Mouse (Mus musculus) limb, embryonic 15.5 days (tissue): ENCODE measurements around the gene Tpra1. TPM values are rescaled to one million over a fixed set of nuclear protein-coding genes. Genes with fewer than 3 reads are reported as not detected.

ENCODE experiments used
- ATAC-seq: fragments of 200-750 bp; cut with Nextera tagmentation; 2 replicates; pipeline ENCODE4 v1.8.0; 2017; ENCODE audit warnings: low read depth, moderate TSS enrichment; ENCODE audit not compliant: insufficient number of reproducible peaks, low FRiP score, low TSS enrichment
- H3K27ac ChIP-seq: fragments of 300-500 bp; sonication (generic); 2 replicates; pipeline ENCODE4 v1.5.1; 2015; ENCODE audit warnings: moderate library complexity, mild to moderate bottlenecking, inconsistent platforms
- H3K27me3 ChIP-seq: fragments of 300-500 bp; sonication (generic); 2 replicates; pipeline ENCODE4 v1.6.1; 2015; ENCODE audit warnings: inconsistent platforms
- H3K36me3 ChIP-seq: fragments of 300-500 bp; sonication (generic); 2 replicates; pipeline ENCODE4 v1.6.1; 2015; ENCODE audit warnings: inconsistent platforms
- H3K4me1 ChIP-seq: fragments of 300-500 bp; sonication (generic); 2 replicates; pipeline ENCODE4 v1.6.1; 2015; ENCODE audit warnings: inconsistent platforms
- H3K4me2 ChIP-seq: fragments of 300-500 bp; sonication (generic); 2 replicates; pipeline ENCODE4 v1.6.1; 2015; ENCODE audit warnings: mild to moderate bottlenecking, inconsistent platforms
- H3K4me3 ChIP-seq: fragments of 300-500 bp; sonication (generic); 2 replicates; pipeline ENCODE4 v1.5.1; 2015; ENCODE audit warnings: mild to moderate bottlenecking, inconsistent platforms
- H3K9ac ChIP-seq: fragments of 300-500 bp; sonication (generic); 2 replicates; pipeline ENCODE4 v1.6.1; 2015; ENCODE audit warnings: inconsistent platforms
- H3K9me3 ChIP-seq: fragments of 300-500 bp; sonication (generic); 2 replicates; pipeline ENCODE4 v1.6.1; 2016; ENCODE audit warnings: inconsistent platforms
- WGBS: fragments of 180-500 bp; shearing (Covaris S2); methylation state at CpG from one replicate; pipeline ENCODE4 v1.1.7; 2015; 5-methylcytosine and 5-hydroxymethylcytosine counted together
- polyA plus RNA-seq: library from polyadenylated mRNA; unstranded; fragments of >200 nt; fragmentation: Nextera tagmentation; extraction: Ambion mirVana; gene quantifications from 2 replicates; pipeline ENCODE4 v1.2.1, GENCODE M21; 2015

Tpra1 gene
- polyA plus RNA-seq, 1 experiment from 2014 or later, result 83.2 TPM

DNA sequence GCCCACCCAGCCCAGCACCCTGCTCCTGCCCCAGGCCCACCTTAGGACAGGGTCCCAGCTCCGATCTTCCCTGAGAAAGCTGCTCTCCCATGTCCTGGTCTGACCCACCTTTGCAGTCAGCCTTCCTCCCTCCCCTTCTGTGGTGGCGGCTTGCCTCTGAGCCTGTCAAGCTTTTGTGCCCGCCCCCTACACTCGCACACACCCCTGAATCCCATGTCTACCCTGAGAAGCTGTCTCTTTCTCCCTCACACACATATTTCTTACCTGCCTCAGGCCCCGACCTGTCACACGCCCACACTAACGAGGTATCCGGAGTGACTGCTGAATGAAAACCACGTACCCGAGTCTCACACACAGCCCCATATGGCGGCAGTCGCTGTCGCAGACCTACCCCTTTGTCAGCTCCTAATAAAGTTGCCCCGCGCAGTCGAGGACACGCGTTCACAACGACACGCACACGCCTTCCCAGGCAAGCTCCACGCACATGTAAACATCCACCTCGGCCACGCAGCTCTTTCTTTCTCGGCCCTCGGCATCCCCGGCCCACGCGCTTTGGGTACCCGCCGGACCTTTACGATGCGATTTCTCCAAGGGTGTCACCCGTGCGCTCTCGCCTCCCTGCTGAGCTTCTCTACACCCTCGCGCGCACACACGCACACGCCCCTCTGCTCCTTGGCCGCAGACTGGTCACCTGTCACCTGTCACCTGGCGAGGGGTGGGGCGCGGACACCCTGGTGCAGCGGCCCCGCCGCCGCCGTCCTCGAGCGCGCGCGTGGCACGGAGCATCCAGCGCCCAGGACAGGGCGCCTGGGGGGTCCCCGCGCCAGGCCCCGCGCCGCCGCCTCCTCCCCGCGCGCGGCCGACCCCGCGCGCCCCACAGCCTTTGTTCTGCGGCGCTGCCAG is 27.8 kb upstream of the Tpra1 start:
- Histone ChIP-seq H3K4me3 (peak overlapping the region; percentile 81), H3K9me3 (no peaks in the 10 kb centered on the region), H3K9ac (peak overlapping the region; percentile 76), H3K4me1 (peaks cover 27% of the 10 kb centered on the region), H3K4me2 (peak overlapping the region; percentile 98), H3K27ac (no peak overlapping the region; the same call in 1 of the 2 replicates), H3K36me3 (no peaks in the 10 kb centered on the region), H3K27me3 (peaks cover 15% of the 10 kb centered on the region; the same call in 1 of the 2 replicates)
- 1% methylated on average over 49 of the region's 74 CpGs for WGBS
- ATAC-seq, result peak; percentile 62

GRCm38 (mm10) chr6:88874868-88875508 is 27.1 kb upstream of the Tpra1 start, which contains the start of gene Podxl2:
Gene Podxl2, minus strand, starts transcription at chr6:88875044.
- Histone ChIP-seq H3K9me3 (no peaks in the 10 kb centered on the region), H3K27me3 (peaks cover 15% of the 10 kb centered on the region; the same call in 1 of the 2 replicates), H3K36me3 (0 out of 2 replicates have a peak, but pooled peaks cover 1% of the 10 kb centered on the region), H3K4me2 (peak within 1 kb of the TSS; percentile 98), H3K4me1 (peaks cover 27% of the 10 kb centered on the region), H3K27ac (no peak within 1 kb of the TSS; the same call in 1 of the 2 replicates), H3K4me3 (peak within 1 kb of the TSS; percentile 81), H3K9ac (peak within 1 kb of the TSS; percentile 76)
- peak; percentile 64; the same call in 1 of the 2 replicates for ATAC-seq
- WGBS, result 4% methylated on average over 58 of the region's 63 CpGs

DNA sequence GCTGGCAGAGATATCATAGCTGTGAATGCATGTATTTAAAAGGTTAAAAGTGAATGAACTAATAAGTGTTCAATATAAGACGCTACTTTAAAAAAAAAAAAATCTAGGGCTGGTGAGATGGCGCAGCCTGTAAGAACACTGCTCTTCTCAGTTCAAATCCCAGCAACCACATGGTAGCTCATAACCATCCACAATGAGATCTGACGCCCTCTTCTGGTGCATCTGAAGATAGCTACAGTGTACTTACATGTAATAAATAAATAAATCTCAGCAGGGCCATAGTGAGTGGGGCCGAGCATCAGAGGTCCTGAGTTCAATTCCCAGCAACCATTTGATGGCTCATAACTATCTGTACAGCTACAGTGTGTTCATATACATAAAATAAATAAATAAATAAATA is 22.6 kb upstream of the Tpra1 start:
- H3K4me1 ChIP-seq, result peaks cover 6% of the 10 kb centered on the region
- no peak overlapping the region for H3K4me2 ChIP-seq
- H3K9ac ChIP-seq, result no peak overlapping the region
- H3K9me3 ChIP-seq, result no peaks in the 10 kb centered on the region
- 0 out of 2 replicates have a peak, but pooled peaks cover 11% of the 10 kb centered on the region for H3K27me3 ChIP-seq
- 64% methylated on average over 4 of the region's 4 CpGs for WGBS
- H3K4me3 ChIP-seq, result no peak overlapping the region
- ATAC-seq, result no peak
- H3K36me3 ChIP-seq, result peaks cover 41% of the 10 kb centered on the region
- H3K27ac ChIP-seq, result no peak overlapping the region

DNA sequence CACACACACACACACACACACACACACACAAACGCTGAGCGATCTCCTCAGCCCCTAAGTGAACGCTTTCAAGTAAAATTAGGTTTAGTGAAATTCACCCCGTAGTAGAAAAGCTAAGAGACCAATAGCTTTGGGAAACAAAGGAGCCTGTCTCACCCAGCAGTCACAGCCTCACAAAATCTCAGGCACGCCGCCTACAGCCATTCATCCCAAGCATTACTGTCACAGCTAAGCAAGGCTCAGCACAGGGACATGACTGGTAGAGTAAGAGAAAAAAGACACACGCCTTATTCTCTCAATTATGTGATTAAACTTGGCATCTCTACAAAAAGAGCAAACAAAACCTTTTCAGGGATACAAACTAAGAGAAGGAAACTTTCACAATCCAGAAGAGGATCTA is 20.7 kb upstream of the Tpra1 start:
- no peaks in the 10 kb centered on the region for H3K4me1 ChIP-seq
- peaks cover 60% of the 10 kb centered on the region for H3K36me3 ChIP-seq
- no peak overlapping the region for H3K27ac ChIP-seq
- H3K9ac ChIP-seq, result no peak overlapping the region
- H3K9me3 ChIP-seq, result no peaks in the 10 kb centered on the region
- H3K4me2 ChIP-seq, result no peak overlapping the region
- H3K27me3 ChIP-seq, result no peaks in the 10 kb centered on the region
- H3K4me3 ChIP-seq, result no peak overlapping the region
- 85% methylated on average over 7 of the region's 7 CpGs for WGBS
- ATAC-seq, result no peak

DNA sequence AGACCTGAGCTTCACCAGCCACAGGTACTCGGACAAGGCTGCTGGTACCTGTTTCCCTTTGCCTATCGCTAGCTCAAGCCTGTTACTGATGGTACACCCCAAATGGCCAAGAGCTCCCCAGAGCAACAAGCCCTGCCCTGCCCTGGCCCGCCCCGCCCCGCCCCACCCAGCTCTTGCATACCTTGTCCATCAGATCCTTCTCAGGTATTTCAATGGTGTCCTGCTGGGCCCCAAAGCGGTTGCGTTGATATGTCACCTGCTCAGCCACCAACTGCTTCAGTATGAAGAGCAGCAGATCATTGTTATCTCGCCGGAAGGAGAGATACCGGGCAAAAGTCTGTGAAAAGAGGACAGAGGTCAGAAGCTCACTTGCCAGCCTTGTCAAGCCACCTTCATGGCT is 17.9 kb upstream of the Tpra1 start:
- no peak for ATAC-seq
- H3K9ac ChIP-seq, result no peak overlapping the region
- H3K36me3 ChIP-seq, result peaks cover 88% of the 10 kb centered on the region
- no peak overlapping the region for H3K4me3 ChIP-seq
- H3K9me3 ChIP-seq, result no peaks in the 10 kb centered on the region
- no peaks in the 10 kb centered on the region for H3K4me1 ChIP-seq
- no peaks in the 10 kb centered on the region for H3K27me3 ChIP-seq
- no peak overlapping the region for H3K4me2 ChIP-seq
- 90% methylated on average over 10 of the region's 10 CpGs for WGBS
- no peak overlapping the region for H3K27ac ChIP-seq

DNA sequence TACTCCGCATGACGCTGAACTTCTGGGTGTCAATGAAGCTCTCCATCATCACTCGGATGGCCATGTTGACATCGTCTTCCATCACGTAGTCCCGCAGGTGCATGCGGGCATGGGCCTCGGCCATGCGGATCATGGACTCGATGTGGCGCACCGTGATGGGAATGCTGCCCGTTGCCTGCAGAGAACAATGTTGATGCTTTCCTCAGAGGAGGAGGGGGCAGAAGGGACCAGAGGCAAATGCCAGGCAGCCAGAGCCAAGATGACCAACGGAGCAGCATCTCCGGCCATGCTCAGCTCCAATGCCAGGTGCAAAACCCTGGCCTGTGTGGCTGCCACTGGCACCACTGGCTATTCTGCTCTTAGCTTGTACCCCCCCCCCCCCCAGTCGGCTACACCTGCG is 17.4 kb upstream of the Tpra1 start:
- Histone ChIP-seq H3K9ac (no peak overlapping the region), H3K9me3 (no peaks in the 10 kb centered on the region), H3K27me3 (no peaks in the 10 kb centered on the region), H3K4me2 (no peak overlapping the region), H3K4me3 (no peak overlapping the region), H3K27ac (no peak overlapping the region), H3K36me3 (peaks cover 93% of the 10 kb centered on the region), H3K4me1 (no peaks in the 10 kb centered on the region)
- ATAC-seq, result no peak
- 95% methylated on average over 17 of the region's 17 CpGs for WGBS

- Histone ChIP-seq H3K9ac (no peak overlapping the region), H3K9me3 (no peaks in the 10 kb centered on the region), H3K4me3 (no peak overlapping the region), H3K36me3 (peaks cover 95% of the 10 kb centered on the region), H3K4me2 (no peak overlapping the region), H3K27ac (no peak overlapping the region), H3K4me1 (no peaks in the 10 kb centered on the region), H3K27me3 (no peaks in the 10 kb centered on the region)
- 90% methylated on average over 12 of the region's 12 CpGs for WGBS
- ATAC-seq, result no peak
Measured at GRCm38 (mm10) chr6:88885644-88886416, 16.2 kb upstream of the Tpra1 start.

DNA sequence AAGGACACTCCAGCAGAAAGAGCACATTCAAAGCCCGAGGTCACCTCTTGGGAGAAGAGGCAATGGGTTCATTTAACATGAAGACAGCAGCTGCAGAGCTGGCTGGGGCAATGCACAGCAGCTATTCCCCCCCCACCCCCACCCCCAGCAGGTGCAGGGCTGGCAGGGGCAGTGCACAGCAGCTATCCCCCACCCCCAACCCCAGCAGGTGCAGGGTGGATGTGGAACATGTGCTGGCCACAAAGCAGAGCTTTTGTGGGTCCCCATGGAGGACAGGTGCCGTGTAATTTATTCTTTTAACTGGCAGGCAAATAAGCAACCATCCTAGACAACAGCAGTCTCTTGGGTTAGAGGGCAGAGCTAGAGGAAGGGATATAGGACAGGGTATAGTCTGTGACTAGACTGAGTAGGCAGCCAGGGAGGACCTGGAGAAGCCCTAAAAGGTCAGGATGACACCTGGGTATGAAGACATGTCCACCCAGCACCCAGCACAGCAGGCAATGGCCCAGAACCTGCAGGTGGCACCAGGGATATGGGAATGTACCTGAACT is 15.6 kb upstream of the Tpra1 start:
- peaks cover 98% of the 10 kb centered on the region for H3K36me3 ChIP-seq
- no peak overlapping the region for H3K4me2 ChIP-seq
- H3K4me1 ChIP-seq, result no peaks in the 10 kb centered on the region
- no peak overlapping the region for H3K9ac ChIP-seq
- no peaks in the 10 kb centered on the region for H3K9me3 ChIP-seq
- no peak overlapping the region for H3K27ac ChIP-seq
- no peak; the same call in 1 of the 2 replicates for ATAC-seq
- H3K27me3 ChIP-seq, result no peaks in the 10 kb centered on the region
- no peak overlapping the region for H3K4me3 ChIP-seq
- WGBS, result 68% methylated on average over 2 of the region's 2 CpGs

- Histone ChIP-seq H3K27me3 (no peaks in the 10 kb centered on the region), H3K4me2 (no peak overlapping the region), H3K36me3 (peaks cover 100% of the 10 kb centered on the region), H3K4me3 (no peak overlapping the region), H3K9ac (no peak overlapping the region), H3K9me3 (no peaks in the 10 kb centered on the region), H3K4me1 (no peaks in the 10 kb centered on the region), H3K27ac (no peak overlapping the region)
- no peak for ATAC-seq
- 91% methylated on average over 13 of the region's 13 CpGs for WGBS
Measured at GRCm38 (mm10) chr6:88889410-88890042, 12.5 kb upstream of the Tpra1 start.

DNA sequence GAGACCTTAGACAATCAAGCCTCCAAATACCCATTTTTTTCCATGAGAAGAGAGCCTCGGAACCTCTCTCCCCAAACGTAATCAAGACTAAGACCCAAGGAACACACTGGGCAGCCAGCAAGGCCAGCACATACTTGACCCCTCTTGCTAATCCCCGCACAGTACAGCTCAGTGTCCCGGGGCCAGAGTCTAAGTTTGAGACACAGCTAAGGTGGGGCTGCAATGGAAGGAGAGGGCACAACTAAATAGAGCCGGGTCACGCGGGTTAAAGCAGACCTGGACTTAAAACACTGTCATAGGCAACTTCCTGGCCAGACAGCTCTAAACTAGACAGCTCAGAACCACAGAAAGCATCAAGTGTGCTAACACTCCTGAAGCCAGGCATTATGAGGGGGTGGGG is 11.2 kb upstream of the Tpra1 start:
- Histone ChIP-seq H3K36me3 (peaks cover 99% of the 10 kb centered on the region), H3K9ac (no peak overlapping the region), H3K27ac (no peak overlapping the region), H3K4me3 (no peak overlapping the region), H3K4me1 (no peaks in the 10 kb centered on the region), H3K9me3 (no peaks in the 10 kb centered on the region), H3K27me3 (no peaks in the 10 kb centered on the region), H3K4me2 (no peak overlapping the region)
- WGBS, result 91% methylated on average over 7 of the region's 7 CpGs
- no peak for ATAC-seq

GRCm38 (mm10) chr6:88893559-88893958 is 8.5 kb upstream of the Tpra1 start:
- Histone ChIP-seq H3K9me3 (no peaks in the 10 kb centered on the region), H3K27ac (no peak overlapping the region), H3K36me3 (peaks cover 83% of the 10 kb centered on the region), H3K9ac (no peak overlapping the region), H3K4me3 (no peak overlapping the region), H3K4me2 (no peak overlapping the region), H3K27me3 (no peaks in the 10 kb centered on the region), H3K4me1 (peaks cover 15% of the 10 kb centered on the region)
- ATAC-seq, result no peak
- 62% methylated on average over 5 of the region's 5 CpGs for WGBS
